Mouse (Mus musculus) liver, embryonic 14.5 days (tissue): ENCODE results near the gene Gm38100. TPM values are rescaled to one million over a fixed set of nuclear protein-coding genes. Genes with fewer than 3 reads are reported as not detected.

ENCODE experiments used
- ATAC-seq: fragments of 200-750 bp; cut with Nextera tagmentation; 2 replicates; pipeline ENCODE4 v1.8.0; 2017; ENCODE audit warnings: moderate number of reproducible peaks, mild to moderate bottlenecking, moderate library complexity; ENCODE audit not compliant: insufficient read depth
- DNase-seq, 3 experiments: peaks; one replicate each; pipeline ENCODE4 v3.0.0-alpha.2; 2012 to 2013; ENCODE audit warnings: low read depth in 3 of 3, low spot score in 3 of 3
- H3K27ac ChIP-seq: fragments of 300-500 bp; sonication (generic); 2 replicates; pipeline ENCODE4 v1.5.1; 2014; ENCODE audit warnings: moderate library complexity, mild to moderate bottlenecking, control low read depth, inconsistent platforms
- H3K27me3 ChIP-seq: fragments of 300-500 bp; sonication (generic); 2 replicates; pipeline ENCODE4 v1.6.1; 2014; ENCODE audit warnings: mild to moderate bottlenecking, low read length, moderate library complexity; ENCODE audit not compliant: control insufficient read depth, insufficient read depth
- H3K36me3 ChIP-seq: fragments of 300-500 bp; sonication (generic); replicated peaks from 2 replicates; pipeline ENCODE4 v1.6.1; 2014; ENCODE audit warnings: low read depth; ENCODE audit not compliant: control insufficient read depth, insufficient read depth
- H3K4me1 ChIP-seq, 2 experiments: fragments of 200-500 bp in 1 of 2; fragments of 300-500 bp in 1 of 2; sonication (generic) in 1 of 2; replicated peaks; 2 replicates each; pipeline ENCODE4 v1.6.1; 2012 to 2014; ENCODE audit warnings: antibody characterized with exemption in 1 of 2, inconsistent platforms in 1 of 2, low read length in 1 of 2; ENCODE audit not compliant: control insufficient read depth in 2 of 2, insufficient read depth in 2 of 2
- H3K4me2 ChIP-seq: fragments of 300-500 bp; sonication (generic); 2 replicates; pipeline ENCODE4 v1.6.1; 2014; ENCODE audit warnings: low read depth, mild to moderate bottlenecking, control low read depth, moderate library complexity
- H3K4me3 ChIP-seq, 2 experiments: fragments of 200-500 bp in 1 of 2; fragments of 300-500 bp in 1 of 2; sonication (generic) in 1 of 2; 2 replicates each; pipeline ENCODE4 v1.5.1; 2012 to 2014; ENCODE audit warnings: low read depth in 2 of 2, low read length in 2 of 2, mild to moderate bottlenecking in 2 of 2, control low read depth in 1 of 2, inconsistent platforms in 1 of 2, moderate library complexity in 1 of 2; ENCODE audit not compliant: insufficient read depth in 1 of 2
- H3K9ac ChIP-seq: fragments of 300-500 bp; sonication (generic); replicated peaks from 2 replicates; pipeline ENCODE4 v1.6.1; 2014; ENCODE audit warnings: mild to moderate bottlenecking, control low read depth, moderate library complexity
- H3K9me3 ChIP-seq: fragments of 300-500 bp; sonication (generic); 2 replicates; pipeline ENCODE4 v1.6.1; 2016; ENCODE audit warnings: low read length, mixed read lengths; ENCODE audit not compliant: control insufficient read depth
- CTCF ChIP-seq: IDR thresholded peaks from 2 replicates; pipeline ENCODE4 v1.5.1; 2016; ENCODE audit warnings: antibody characterized with exemption, low read depth, control low read depth
- EP300 ChIP-seq: IDR thresholded peaks from 2 replicates; pipeline ENCODE4 v1.6.1; 2016; ENCODE audit warnings: antibody characterized with exemption, low read depth
- WGBS: fragments of 180-500 bp; shearing (Covaris S2); extraction: QIAGEN DNeasy Blood & Tissue Kit; methylation state at CpG from one replicate; pipeline ENCODE4 v1.1.7; 2014; ENCODE audit not compliant: insufficient replicate concordance; 5-methylcytosine and 5-hydroxymethylcytosine counted together
- polyA plus RNA-seq, 2 experiments: library from polyadenylated mRNA; depleted of rRNA in 1 of 2; stranded (reverse) in 1 of 2; unstranded in 1 of 2; fragments of >200 nt; fragmentation: Nextera tagmentation in 1 of 2; extraction: Ambion mirVana in 1 of 2; gene quantifications; 2 replicates each; pipeline versions ENCODE4 v1.2.1 to v1.2.3; 2012 to 2014

Gm38100 gene
- polyA plus RNA-seq (2012; rRNA removed) = not detected in 2 replicates
- polyA plus RNA-seq (2014; fragmentation: Nextera tagmentation; extraction: Ambion mirVana) = not detected in 2 replicates

GRCm38 (mm10) chr1:175920029-175920428, at the start of gene Gm38100:
Gene Gm38100 (plus strand): TSS chr1:175920329.
- Histone ChIP-seq H3K4me2 (no peak within 1 kb of the TSS), H3K4me3 (no peak within 1 kb of the TSS), H3K9ac (no peak within 1 kb of the TSS), H3K27ac (no peak within 1 kb of the TSS), H3K4me1 (no peaks in the 10 kb centered on the region), H3K27me3 (no peaks in the 10 kb centered on the region), H3K9me3 (no peaks in the 10 kb centered on the region), H3K36me3 (no peaks in the 10 kb centered on the region)
- TF ChIP-seq CTCF (no peak), EP300 (no peak)
- DNase-seq (no peak), ATAC-seq (no peak)
- 56% methylated on average over 9 of the region's 9 CpGs for WGBS

- H3K4me2 ChIP-seq = no peak overlapping the region
- no peak for TF ChIP-seq EP300
- TF ChIP-seq CTCF = no peak
- H3K27ac ChIP-seq = no peak overlapping the region
- H3K36me3 ChIP-seq = no peaks in the 10 kb centered on the region
- H3K9me3 ChIP-seq = no peaks in the 10 kb centered on the region
- H3K9ac ChIP-seq = no peak overlapping the region
- WGBS = 62% methylated on average over 3 of the region's 3 CpGs
- no peak for ATAC-seq
- no peak for DNase-seq
- H3K4me1 ChIP-seq = no peaks in the 10 kb centered on the region
- H3K27me3 ChIP-seq = no peaks in the 10 kb centered on the region
- no peak overlapping the region for H3K4me3 ChIP-seq
Observed at GRCm38 (mm10) chr1:175870716-175871115, 49.4 kb upstream of the Gm38100 start.

GRCm38 (mm10) chr1:175872028-175872816, 47.9 kb upstream of the Gm38100 start:
- ATAC-seq (no peak), DNase-seq (no peak)
- Histone ChIP-seq H3K9me3 (no peaks in the 10 kb centered on the region), H3K36me3 (no peaks in the 10 kb centered on the region), H3K27ac (no peak overlapping the region), H3K27me3 (no peaks in the 10 kb centered on the region), H3K4me3 (no peak overlapping the region), H3K4me1 (no peaks in the 10 kb centered on the region), H3K4me2 (no peak overlapping the region), H3K9ac (no peak overlapping the region)
- no peak for TF ChIP-seq CTCF
- TF ChIP-seq EP300 = no peak
- WGBS = 72% methylated on average over 6 of the region's 6 CpGs

GRCm38 (mm10) chr1:175880453-175881296, 39.5 kb upstream of the Gm38100 start, which contains the start of gene Exo1:
Gene Exo1 (plus strand): TSS chr1:175880581.
- no peak for TF ChIP-seq EP300
- no peak for TF ChIP-seq CTCF
- Histone ChIP-seq H3K9me3 (no peaks in the 10 kb centered on the region), H3K27me3 (no peaks in the 10 kb centered on the region), H3K27ac (peak within 1 kb of the TSS; percentile 71), H3K4me2 (peak within 1 kb of the TSS; percentile 78), H3K4me3 (peak within 1 kb of the TSS; percentile 96 to 100), H3K9ac (peak within 1 kb of the TSS; percentile 84), H3K36me3 (peaks cover 20% of the 10 kb centered on the region), H3K4me1 (peaks cover 8 to 13% of the 10 kb centered on the region in 2 experiments)
- DNase-seq (peak; percentile 66 to 78 (median 68)), ATAC-seq (peak; percentile 98)
- under 1% methylated on average over 66 of the region's 66 CpGs for WGBS

GRCm38 (mm10) chr1:175883398-175883797, 36.7 kb upstream of the Gm38100 start:
- peaks cover 8 to 13% of the 10 kb centered on the region in 2 experiments for H3K4me1 ChIP-seq
- no peaks in the 10 kb centered on the region for H3K9me3 ChIP-seq
- TF ChIP-seq CTCF (no peak), EP300 (no peak)
- H3K27me3 ChIP-seq = no peaks in the 10 kb centered on the region
- WGBS = 82% methylated on average over 3 of the region's 3 CpGs
- no peak for ATAC-seq
- no peak overlapping the region for H3K27ac ChIP-seq
- DNase-seq = no peak
- no peak overlapping the region for H3K9ac ChIP-seq
- H3K4me2 ChIP-seq = peak overlapping the region; percentile 18; the same call in 1 of the 2 replicates
- H3K36me3 ChIP-seq = peaks cover 36% of the 10 kb centered on the region
- H3K4me3 ChIP-seq = no peak overlapping the region
